Mouse (Mus musculus): ENCODE data around the gene Acss2.

GRCm38 (mm10) chr2:155504440-155505355, 13.1 kb upstream of the Acss2 start:
- TF ChIP-seq CTCF (IDR thresholded peaks at IDR 0.05; ENCODE audit: borderline replicate concordance, insufficient read depth, low read length) = no peak
- no peak for TF ChIP-seq POLR2A (IDR thresholded peaks at IDR 0.05; ENCODE audit: low read depth, low read length)

Measured in embryonic fibroblast, embryonic 13.5 days (primary cell).